Mouse (Mus musculus) stomach, embryonic 14.5 days (tissue): ENCODE measurements around the gene Pomgnt2. TPM values are rescaled to one million over a fixed set of nuclear protein-coding genes. Genes with fewer than 3 reads are reported as not detected.
A peak's percentile ranks its signal among the peaks of the same experiment; 100 is the strongest.

ENCODE experiments used
- ATAC-seq: fragments of 200-750 bp; cut with Nextera tagmentation; 2 replicates; pipeline ENCODE4 v1.8.0; 2017; ENCODE audit warnings: low read depth, moderate TSS enrichment; ENCODE audit not compliant: insufficient number of reproducible peaks, insufficient read depth, low FRiP score
- H3K27ac ChIP-seq: fragments of 300-500 bp; sonication (generic); 2 replicates; pipeline ENCODE4 v1.5.1; 2014; ENCODE audit warnings: mild to moderate bottlenecking, low read length, moderate library complexity, mixed read lengths
- H3K27me3 ChIP-seq: fragments of 300-500 bp; sonication (generic); 2 replicates; pipeline ENCODE4 v1.6.1; 2014; ENCODE audit warnings: low read length, control low read depth, mixed read lengths; ENCODE audit not compliant: control insufficient read depth, insufficient read depth
- H3K36me3 ChIP-seq: fragments of 300-500 bp; sonication (generic); 2 replicates; pipeline ENCODE4 v1.6.1; 2014; ENCODE audit warnings: mild to moderate bottlenecking, control low read depth, low read length, moderate library complexity, mixed read lengths; ENCODE audit not compliant: control insufficient read depth, insufficient read depth
- H3K4me1 ChIP-seq: fragments of 300-500 bp; sonication (generic); 2 replicates; pipeline ENCODE4 v1.6.1; 2014; ENCODE audit warnings: low read length, control low read depth, mixed read lengths; ENCODE audit not compliant: control insufficient read depth, insufficient read depth
- H3K4me2 ChIP-seq: fragments of 300-500 bp; sonication (generic); replicated peaks from 2 replicates; pipeline ENCODE4 v1.6.1; 2014; ENCODE audit warnings: low read depth, low read length, control low read depth
- H3K4me3 ChIP-seq: fragments of 300-500 bp; sonication (generic); 2 replicates; pipeline ENCODE4 v1.5.1; 2014; ENCODE audit warnings: low read depth, low read length, control low read depth
- H3K9ac ChIP-seq: fragments of 300-500 bp; sonication (generic); replicated peaks from 2 replicates; pipeline ENCODE4 v1.6.1; 2014; ENCODE audit warnings: low read depth, mild to moderate bottlenecking, control low read depth, low read length, moderate library complexity, mixed read lengths
- H3K9me3 ChIP-seq: fragments of 300-500 bp; sonication (generic); 2 replicates; pipeline ENCODE4 v1.6.1; 2016; ENCODE audit warnings: low read depth, low read length, control low read depth; ENCODE audit not compliant: control insufficient read depth
- WGBS: fragments of 180-500 bp; shearing (Covaris S2); extraction: QIAGEN DNeasy Blood & Tissue Kit; methylation state at CpG from one replicate; pipeline ENCODE4 v1.1.7; 2014; 5-methylcytosine and 5-hydroxymethylcytosine counted together
- polyA plus RNA-seq: library from polyadenylated mRNA; unstranded; fragments of >200 nt; fragmentation: Nextera tagmentation; extraction: Ambion mirVana; gene quantifications from 2 replicates; pipeline ENCODE4 v1.2.1, GENCODE M21; 2014

Gene Pomgnt2
- polyA plus RNA-seq, result 13.0 and 13.8 TPM in 2 replicates

- Histone ChIP-seq H3K4me3 (peak within 1 kb of the TSS; percentile 88), H3K27ac (no peak within 1 kb of the TSS), H3K9ac (peak within 1 kb of the TSS; percentile 60; the same call in 1 of the 2 replicates), H3K9me3 (no peaks in the 10 kb centered on the region), H3K27me3 (no peaks in the 10 kb centered on the region), H3K36me3 (no peaks in the 10 kb centered on the region), H3K4me1 (no peaks in the 10 kb centered on the region), H3K4me2 (peak within 1 kb of the TSS; percentile 94; the same call in 1 of the 2 replicates)
- ATAC-seq, result no peak
These were observed at the start of gene Pomgnt2 for GRCm38 (mm10) chr9:121997010-121997409. TSS of gene Pomgnt2 (minus strand) at chr9:121997110.

DNA sequence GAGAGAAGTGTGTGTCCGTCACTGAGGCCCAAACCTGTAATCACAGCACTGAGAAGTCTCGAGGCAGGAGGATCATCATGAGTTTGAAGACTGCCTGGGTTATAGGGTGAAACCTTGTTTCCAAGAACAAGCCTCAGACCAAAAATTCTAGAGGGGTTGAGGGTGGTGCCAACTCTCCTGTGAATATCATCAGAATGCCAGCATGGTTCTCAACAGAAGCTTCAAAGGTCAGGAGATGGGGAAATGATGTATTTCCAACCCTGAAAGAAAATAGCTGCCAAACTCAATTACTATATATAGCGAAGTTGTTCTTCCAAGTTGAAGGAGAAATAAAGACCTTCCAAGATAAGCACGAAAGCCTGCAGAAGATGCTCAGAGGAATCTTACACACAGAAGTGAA is 42.9 kb upstream of the Pomgnt2 start:
- Histone ChIP-seq H3K27me3 (no peaks in the 10 kb centered on the region), H3K9ac (no peak overlapping the region), H3K9me3 (no peaks in the 10 kb centered on the region), H3K4me2 (no peak overlapping the region), H3K4me3 (no peak overlapping the region), H3K4me1 (no peaks in the 10 kb centered on the region), H3K27ac (no peak overlapping the region), H3K36me3 (no peaks in the 10 kb centered on the region)
- no peak for ATAC-seq
- WGBS, result 75% methylated on average over 4 of the region's 4 CpGs

GRCm38 (mm10) chr9:122038631-122039030 is 41.7 kb upstream of the Pomgnt2 start:
- H3K9me3 ChIP-seq, result no peaks in the 10 kb centered on the region
- 84% methylated on average over 1 of the region's 1 CpGs for WGBS
- H3K4me3 ChIP-seq, result no peak overlapping the region
- H3K27ac ChIP-seq, result no peak overlapping the region
- no peak for ATAC-seq
- H3K27me3 ChIP-seq, result no peaks in the 10 kb centered on the region
- H3K4me1 ChIP-seq, result no peaks in the 10 kb centered on the region
- no peak overlapping the region for H3K9ac ChIP-seq
- H3K36me3 ChIP-seq, result no peaks in the 10 kb centered on the region
- H3K4me2 ChIP-seq, result no peak overlapping the region

GRCm38 (mm10) chr9:122036496-122037054 is 39.7 kb upstream of the Pomgnt2 start:
- no peak overlapping the region for H3K9ac ChIP-seq
- H3K4me3 ChIP-seq, result no peak overlapping the region
- no peaks in the 10 kb centered on the region for H3K4me1 ChIP-seq
- WGBS, result 66% methylated on average over 4 of the region's 4 CpGs
- H3K4me2 ChIP-seq, result no peak overlapping the region
- H3K9me3 ChIP-seq, result no peaks in the 10 kb centered on the region
- ATAC-seq, result no peak
- H3K36me3 ChIP-seq, result no peaks in the 10 kb centered on the region
- no peak overlapping the region for H3K27ac ChIP-seq
- H3K27me3 ChIP-seq, result no peaks in the 10 kb centered on the region

DNA sequence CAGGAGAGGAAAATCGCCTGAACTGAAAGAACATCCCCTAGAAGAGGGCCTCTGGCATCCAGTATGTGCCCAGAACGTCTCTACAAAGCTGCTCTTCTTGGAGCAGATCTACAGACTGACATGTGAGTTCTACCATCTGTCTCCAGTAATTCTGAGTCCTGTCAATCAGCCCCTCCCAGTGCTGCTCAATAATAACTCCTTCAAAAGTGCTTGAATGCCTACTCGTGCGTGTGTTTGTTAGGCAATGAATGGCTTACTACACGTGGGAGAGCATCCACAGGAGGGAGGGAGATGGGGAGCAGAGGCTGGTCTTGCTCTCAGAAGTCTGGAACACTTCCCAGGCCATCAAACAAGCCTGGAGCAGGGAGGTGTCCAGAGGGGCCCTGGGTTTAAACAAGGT is 38.9 kb upstream of the Pomgnt2 start:
- no peaks in the 10 kb centered on the region for H3K27me3 ChIP-seq
- H3K9me3 ChIP-seq, result no peaks in the 10 kb centered on the region
- 26% methylated on average over 5 of the region's 5 CpGs for WGBS
- no peak overlapping the region for H3K27ac ChIP-seq
- no peak overlapping the region for H3K4me3 ChIP-seq
- no peaks in the 10 kb centered on the region for H3K4me1 ChIP-seq
- no peak overlapping the region for H3K4me2 ChIP-seq
- H3K36me3 ChIP-seq, result no peaks in the 10 kb centered on the region
- no peak for ATAC-seq
- no peak overlapping the region for H3K9ac ChIP-seq

DNA sequence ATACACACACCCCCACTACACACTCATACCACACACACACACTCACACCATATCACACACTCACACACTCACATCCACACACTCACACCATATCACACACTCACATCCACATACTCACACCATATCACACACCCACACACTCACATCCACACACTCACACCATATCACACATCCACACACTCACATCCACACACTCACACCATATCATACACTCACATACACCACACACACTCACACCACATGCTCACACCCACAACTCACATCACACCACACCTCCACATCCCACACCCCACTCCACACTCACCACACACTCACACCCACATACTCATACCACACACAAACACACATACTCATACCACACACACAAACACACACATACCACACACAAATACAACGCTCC is 38.0 kb upstream of the Pomgnt2 start:
- Histone ChIP-seq H3K4me1 (no peaks in the 10 kb centered on the region), H3K36me3 (no peaks in the 10 kb centered on the region), H3K9ac (no peak overlapping the region), H3K4me2 (no peak overlapping the region), H3K9me3 (no peaks in the 10 kb centered on the region), H3K27ac (no peak overlapping the region), H3K27me3 (no peaks in the 10 kb centered on the region), H3K4me3 (no peak overlapping the region)
- no peak for ATAC-seq
- WGBS, result 100% methylated on average over 1 of the region's 1 CpGs

DNA sequence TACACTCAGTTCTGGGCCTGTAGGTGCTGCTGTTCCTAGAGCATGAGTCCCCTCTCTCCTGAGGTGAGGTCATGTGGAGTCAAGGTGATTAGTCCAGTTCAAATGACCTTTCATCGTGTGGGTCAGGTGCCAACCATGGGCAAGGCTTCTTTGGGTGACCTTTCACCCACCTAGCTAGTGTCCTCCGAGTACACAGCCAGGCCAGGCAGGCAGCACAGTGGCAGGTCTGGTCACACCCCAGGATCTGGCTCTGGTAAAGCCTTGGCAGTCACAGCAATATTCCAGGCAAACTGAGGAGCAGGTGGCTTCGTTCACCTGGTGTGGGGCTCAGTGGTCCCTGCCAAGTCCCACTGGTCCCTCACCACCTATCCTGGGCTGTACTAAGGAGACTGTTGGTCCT is 35.2 kb upstream of the Pomgnt2 start:
- Histone ChIP-seq H3K36me3 (no peaks in the 10 kb centered on the region), H3K27me3 (no peaks in the 10 kb centered on the region), H3K4me1 (0 out of 2 replicates have a peak, but pooled peaks cover 6% of the 10 kb centered on the region), H3K9me3 (no peaks in the 10 kb centered on the region), H3K4me2 (no peak overlapping the region), H3K4me3 (no peak overlapping the region), H3K9ac (no peak overlapping the region), H3K27ac (no peak overlapping the region)
- no peak for ATAC-seq
- WGBS, result 68% methylated on average over 3 of the region's 3 CpGs

DNA sequence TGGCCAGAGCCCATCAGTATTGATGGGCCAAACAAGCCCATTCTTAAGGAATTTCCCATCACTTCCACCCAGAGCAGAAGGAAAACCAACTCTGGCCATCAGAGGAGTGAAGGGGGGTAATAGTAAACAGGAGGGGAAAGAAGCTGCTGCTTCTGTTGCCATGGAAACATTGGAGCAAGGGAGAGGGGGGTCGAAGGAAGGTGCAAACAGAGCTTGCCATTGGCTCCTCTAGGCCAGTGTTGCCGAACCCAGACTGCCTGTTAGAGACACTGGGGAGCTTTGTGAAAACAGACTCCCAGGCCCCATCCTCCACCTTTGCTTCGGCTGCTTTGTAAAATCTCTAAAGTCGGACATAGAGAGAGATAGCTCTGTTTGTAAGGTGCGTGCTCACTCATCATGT is 33.8 kb upstream of the Pomgnt2 start:
- H3K4me2 ChIP-seq, result no peak overlapping the region
- no peak overlapping the region for H3K27ac ChIP-seq
- H3K9me3 ChIP-seq, result no peaks in the 10 kb centered on the region
- no peaks in the 10 kb centered on the region for H3K27me3 ChIP-seq
- no peak overlapping the region for H3K9ac ChIP-seq
- peaks cover 15% of the 10 kb centered on the region; the same call in 1 of the 2 replicates for H3K4me1 ChIP-seq
- WGBS, result 48% methylated on average over 5 of the region's 5 CpGs
- no peak overlapping the region for H3K4me3 ChIP-seq
- no peaks in the 10 kb centered on the region for H3K36me3 ChIP-seq
- ATAC-seq, result no peak

- 84% methylated on average over 7 of the region's 7 CpGs for WGBS
- no peak overlapping the region for H3K4me2 ChIP-seq
- H3K27ac ChIP-seq, result no peak overlapping the region
- H3K36me3 ChIP-seq, result no peaks in the 10 kb centered on the region
- no peaks in the 10 kb centered on the region for H3K9me3 ChIP-seq
- H3K9ac ChIP-seq, result no peak overlapping the region
- no peak overlapping the region for H3K4me3 ChIP-seq
- no peak for ATAC-seq
- H3K4me1 ChIP-seq, result peaks cover 15% of the 10 kb centered on the region; the same call in 1 of the 2 replicates
- no peaks in the 10 kb centered on the region for H3K27me3 ChIP-seq
These were observed 32.9 kb upstream of the Pomgnt2 start for GRCm38 (mm10) chr9:122029765-122030164.
